Mouse (Mus musculus): ENCODE data around the gene Ptgs1. TPM values are rescaled to one million over a fixed set of nuclear protein-coding genes. Genes with fewer than 3 reads are reported as not detected.

Gene Ptgs1
- polyA plus RNA-seq, 1 experiment: 21.6 TPM

DNA sequence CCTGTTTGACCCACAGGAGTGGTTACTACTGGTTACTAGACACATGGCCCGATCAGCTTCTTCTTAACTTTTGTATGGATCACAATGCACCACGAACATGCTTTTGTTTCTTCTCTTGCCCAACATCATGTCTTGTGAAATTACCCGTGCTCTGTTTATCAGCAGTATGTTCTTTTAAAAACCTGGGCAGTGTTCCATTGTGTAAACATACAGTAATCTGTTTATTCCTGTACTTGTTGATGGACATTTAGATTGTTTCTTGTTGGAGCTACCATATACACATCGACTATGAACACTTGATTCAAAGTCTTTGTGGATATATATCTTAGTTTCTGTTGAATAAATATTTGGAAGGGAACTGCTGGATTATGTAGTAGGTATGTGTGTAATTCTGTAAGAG, 31.8 kb downstream of the Ptgs1 start:
- no peak overlapping the region for H3K4me3 ChIP-seq (ENCODE audit: insufficient read depth, low read length)
- H3K27ac ChIP-seq (ENCODE audit: insufficient read depth, low read depth, low read length): no peak overlapping the region
- H3K4me1 ChIP-seq (ENCODE audit: control insufficient read depth, insufficient read depth, low read length): no peaks in the 10 kb centered on the region
- TF ChIP-seq POLR2A (IDR thresholded peaks at IDR 0.05; ENCODE audit: borderline replicate concordance, low read depth, low read length) (no peak), CTCF (IDR thresholded peaks at IDR 0.05; ENCODE audit: low read depth, low read length) (no peak)

GRCm38 (mm10) chr2:36269458-36269857, 39.2 kb downstream of the Ptgs1 start:
- no peak overlapping the region for H3K4me3 ChIP-seq (ENCODE audit: insufficient read depth, low read length)
- H3K27ac ChIP-seq (ENCODE audit: insufficient read depth, low read depth, low read length): no peak overlapping the region
- peaks cover 25% of the 10 kb centered on the region for H3K4me1 ChIP-seq (ENCODE audit: control insufficient read depth, insufficient read depth, low read length)
- TF ChIP-seq CTCF (IDR thresholded peaks at IDR 0.05; ENCODE audit: low read depth, low read length) (no peak), POLR2A (IDR thresholded peaks at IDR 0.05; ENCODE audit: borderline replicate concordance, low read depth, low read length) (no peak)

- Histone ChIP-seq H3K27ac (ENCODE audit: insufficient read depth, low read depth, low read length) (no peak overlapping the region), H3K4me3 (ENCODE audit: insufficient read depth, low read length) (no peak overlapping the region), H3K4me1 (ENCODE audit: control insufficient read depth, insufficient read depth, low read length) (peaks cover 25% of the 10 kb centered on the region)
- TF ChIP-seq CTCF (IDR thresholded peaks at IDR 0.05; ENCODE audit: low read depth, low read length): no peak
- TF ChIP-seq POLR2A (IDR thresholded peaks at IDR 0.05; ENCODE audit: borderline replicate concordance, low read depth, low read length): no peak
Measured at GRCm38 (mm10) chr2:36270186-36270585, 40.0 kb downstream of the Ptgs1 start.

- Histone ChIP-seq H3K4me1 (ENCODE audit: control insufficient read depth, insufficient read depth, low read length) (peaks cover 25% of the 10 kb centered on the region), H3K27ac (ENCODE audit: insufficient read depth, low read depth, low read length) (no peak overlapping the region), H3K4me3 (ENCODE audit: insufficient read depth, low read length) (no peak overlapping the region)
- no peak for TF ChIP-seq POLR2A (IDR thresholded peaks at IDR 0.05; ENCODE audit: borderline replicate concordance, low read depth, low read length)
Measured at GRCm38 (mm10) chr2:36271085-36271484, 40.9 kb downstream of the Ptgs1 start.

- no peak overlapping the region for H3K4me3 ChIP-seq (ENCODE audit: insufficient read depth, low read length)
- TF ChIP-seq CTCF (IDR thresholded peaks at IDR 0.05; ENCODE audit: low read depth, low read length) (no peak), POLR2A (IDR thresholded peaks at IDR 0.05; ENCODE audit: borderline replicate concordance, low read depth, low read length) (no peak)
- peaks cover 25% of the 10 kb centered on the region for H3K4me1 ChIP-seq (ENCODE audit: control insufficient read depth, insufficient read depth, low read length)
- H3K27ac ChIP-seq (ENCODE audit: insufficient read depth, low read depth, low read length): no peak overlapping the region
Measured at GRCm38 (mm10) chr2:36272288-36272950, 42.2 kb downstream of the Ptgs1 start.

GRCm38 (mm10) chr2:36276454-36276853, 46.2 kb downstream of the Ptgs1 start:
- no peak overlapping the region for H3K4me3 ChIP-seq (ENCODE audit: insufficient read depth, low read length)
- peaks cover 20% of the 10 kb centered on the region for H3K4me1 ChIP-seq (ENCODE audit: control insufficient read depth, insufficient read depth, low read length)
- TF ChIP-seq POLR2A (IDR thresholded peaks at IDR 0.05; ENCODE audit: borderline replicate concordance, low read depth, low read length) (no peak), CTCF (IDR thresholded peaks at IDR 0.05; ENCODE audit: low read depth, low read length) (no peak)
- H3K27ac ChIP-seq (ENCODE audit: insufficient read depth, low read depth, low read length): no peak overlapping the region

- no peak overlapping the region for H3K27ac ChIP-seq (ENCODE audit: insufficient read depth, low read depth, low read length)
Measured at GRCm38 (mm10) chr2:36278760-36279159, 48.5 kb downstream of the Ptgs1 start.

DNA sequence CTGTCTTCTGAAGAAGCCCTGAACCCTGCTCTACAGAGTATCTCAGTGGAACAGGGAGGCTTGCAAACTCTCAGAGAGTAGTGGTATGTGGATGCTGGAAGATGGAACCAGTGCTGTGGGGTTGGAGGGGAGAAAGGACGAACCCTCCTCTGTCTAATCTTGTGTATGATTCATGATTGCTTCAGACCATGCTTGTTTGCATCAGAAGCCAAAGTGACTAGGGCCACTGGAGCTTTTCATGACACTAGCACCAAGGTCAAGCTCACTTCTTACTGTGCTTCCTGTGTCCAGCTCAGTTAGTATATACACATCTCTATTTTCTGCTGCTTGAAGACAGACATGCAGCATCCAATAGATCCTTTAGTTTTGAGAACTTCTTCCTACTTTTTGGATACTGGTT, 50.9 kb downstream of the Ptgs1 start:
- TF ChIP-seq CTCF (IDR thresholded peaks at IDR 0.05; ENCODE audit: low read depth, low read length) (no peak), POLR2A (IDR thresholded peaks at IDR 0.05; ENCODE audit: borderline replicate concordance, low read depth, low read length) (no peak)
- no peak overlapping the region for H3K27ac ChIP-seq (ENCODE audit: insufficient read depth, low read depth, low read length)
- H3K4me3 ChIP-seq (ENCODE audit: insufficient read depth, low read length): no peak overlapping the region
- H3K4me1 ChIP-seq (ENCODE audit: control insufficient read depth, insufficient read depth, low read length): no peaks in the 10 kb centered on the region

More at GRCm38 (mm10) chr2:36278760-36279159, 48.5 kb downstream of the Ptgs1 start:
- Histone ChIP-seq H3K4me3 (ENCODE audit: insufficient read depth, low read length) (no peak overlapping the region), H3K4me1 (ENCODE audit: control insufficient read depth, insufficient read depth, low read length) (no peaks in the 10 kb centered on the region)
- no peak for TF ChIP-seq POLR2A (IDR thresholded peaks at IDR 0.05; ENCODE audit: borderline replicate concordance, low read depth, low read length)
- no peak for TF ChIP-seq CTCF (IDR thresholded peaks at IDR 0.05; ENCODE audit: low read depth, low read length)

DNA sequence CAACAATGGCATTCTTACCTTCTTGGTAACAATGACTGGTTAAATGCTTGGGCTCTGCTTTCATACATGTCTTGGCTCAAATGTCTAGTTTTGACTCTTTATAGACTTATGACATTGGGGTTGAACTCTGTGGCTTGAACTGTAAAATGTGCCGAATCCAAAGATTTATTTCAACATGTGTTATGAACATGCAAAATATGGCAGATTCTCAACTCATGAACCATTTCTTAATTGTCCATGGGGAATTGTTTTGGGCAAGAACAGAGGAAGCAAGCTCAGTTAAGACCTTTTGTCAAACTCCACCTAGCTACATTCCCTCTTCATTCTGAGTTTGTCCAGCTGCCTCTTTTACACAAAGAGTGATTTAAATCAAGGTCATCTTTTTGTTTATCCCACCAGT, 52.1 kb downstream of the Ptgs1 start:
- Histone ChIP-seq H3K27ac (ENCODE audit: insufficient read depth, low read depth, low read length) (no peak overlapping the region), H3K4me1 (ENCODE audit: control insufficient read depth, insufficient read depth, low read length) (no peaks in the 10 kb centered on the region), H3K4me3 (ENCODE audit: insufficient read depth, low read length) (no peak overlapping the region)
- TF ChIP-seq POLR2A (IDR thresholded peaks at IDR 0.05; ENCODE audit: borderline replicate concordance, low read depth, low read length) (no peak), CTCF (IDR thresholded peaks at IDR 0.05; ENCODE audit: low read depth, low read length) (no peak)

Other genes starting within 250 kb of the Ptgs1 start
- gene Ndufa8, start 181.0 kb upstream of the Ptgs1 start, polyA plus RNA-seq (2012; ENCODE audit: insufficient read depth, insufficient read length, missing spikeins): 86.4 and 92.4 TPM in 2 replicates
- not detected in 2 replicates for gene Morn5, start 181.0 kb upstream of the Ptgs1 start, polyA plus RNA-seq (2012; ENCODE audit: insufficient read depth, insufficient read length, missing spikeins)
- gene Lhx6, start 125.0 kb upstream of the Ptgs1 start, polyA plus RNA-seq (2012; ENCODE audit: insufficient read depth, insufficient read length, missing spikeins): not detected in 2 replicates
- gene Mrrf, start 94.0 kb upstream of the Ptgs1 start, polyA plus RNA-seq (2012; ENCODE audit: insufficient read depth, insufficient read length, missing spikeins): 8.1 and 10.6 TPM in 2 replicates
- 18.6 and 20.7 TPM in 2 replicates for gene Rbm18, start 93.7 kb upstream of the Ptgs1 start, polyA plus RNA-seq (2012; ENCODE audit: insufficient read depth, insufficient read length, missing spikeins)
- not detected in 2 replicates for gene Olfr338, start 143.1 kb downstream of the Ptgs1 start, polyA plus RNA-seq (2012; ENCODE audit: insufficient read depth, insufficient read length, missing spikeins)
- gene Olfr339, start 188.5 kb downstream of the Ptgs1 start, polyA plus RNA-seq (2012; ENCODE audit: insufficient read depth, insufficient read length, missing spikeins): not detected in 2 replicates
- not detected in 2 replicates for gene Olfr340, start 222.2 kb downstream of the Ptgs1 start, polyA plus RNA-seq (2012; ENCODE audit: insufficient read depth, insufficient read length, missing spikeins)

Measured in bone marrow macrophage, adult 2 months (primary cell).